Mouse (Mus musculus): ENCODE results near the gene Rps16. TPM values are rescaled to one million over a fixed set of nuclear protein-coding genes. Genes with fewer than 3 reads are reported as not detected.

Gene Rps16
- 978 and 1,228 TPM in 2 replicates for polyA plus RNA-seq (2012; rRNA removed)

DNA sequence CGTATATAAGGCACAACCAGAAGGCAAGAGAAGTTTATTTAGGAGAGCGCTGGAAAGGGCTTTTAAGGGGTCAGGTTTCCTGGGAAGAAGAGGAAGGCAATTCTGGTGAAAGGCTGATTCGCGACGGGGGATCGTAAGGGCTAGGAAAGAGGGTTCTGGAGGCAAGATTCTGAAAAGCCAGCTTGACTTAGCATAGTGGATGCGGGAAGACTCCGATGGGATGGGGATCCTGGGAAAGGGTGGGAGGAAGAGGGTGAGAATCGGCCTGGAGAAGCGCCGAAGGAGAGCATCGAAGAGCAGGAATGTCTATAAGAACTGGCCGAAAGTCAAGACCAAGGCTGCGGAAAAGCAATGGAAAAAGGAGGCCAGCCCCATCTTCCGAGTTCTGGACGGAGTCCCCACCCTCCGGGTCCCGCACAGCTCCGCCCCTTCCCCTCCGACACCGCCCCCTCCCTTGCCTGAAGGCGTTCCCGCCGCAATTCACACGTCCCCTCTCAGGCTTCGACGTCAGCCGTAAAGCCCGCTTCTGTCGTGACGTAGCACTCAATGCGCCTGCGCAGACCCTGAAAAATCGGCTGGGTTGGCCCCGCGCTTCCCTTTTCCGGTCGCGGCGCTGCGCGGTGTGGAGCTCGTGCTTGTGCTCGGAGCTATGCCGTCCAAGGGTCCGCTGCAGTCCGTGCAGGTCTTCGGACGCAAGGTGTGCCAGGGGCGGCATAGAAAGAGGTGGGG lies at the start of gene Rps16:
Gene Rps16, plus strand, starts transcription at position 498 of the 729 bp plus-strand sequence.

GRCm38 (mm10) chr7:28301616-28302433 lies 48.6 kb upstream of the Rps16 start, which contains the start of gene Dll3:
Dll3 (minus strand) TSS chr7:28302238.

GRCm38 (mm10) chr7:28311926-28312543 lies 38.4 kb upstream of the Rps16 start, which contains the start of gene Timm50:
Timm50 (minus strand) TSS chr7:28312072.

GRCm38 (mm10) chr7:28338108-28338998 lies 12.1 kb upstream of the Rps16 start, which contains the start of gene Supt5:
Supt5 (minus strand) TSS chr7:28338746.

GRCm38 (mm10) chr7:28372251-28373108 lies 22.0 kb downstream of the Rps16 start, which contains the start of gene Plekhg2:
Plekhg2 (minus strand) TSS chr7:28372599.

DNA sequence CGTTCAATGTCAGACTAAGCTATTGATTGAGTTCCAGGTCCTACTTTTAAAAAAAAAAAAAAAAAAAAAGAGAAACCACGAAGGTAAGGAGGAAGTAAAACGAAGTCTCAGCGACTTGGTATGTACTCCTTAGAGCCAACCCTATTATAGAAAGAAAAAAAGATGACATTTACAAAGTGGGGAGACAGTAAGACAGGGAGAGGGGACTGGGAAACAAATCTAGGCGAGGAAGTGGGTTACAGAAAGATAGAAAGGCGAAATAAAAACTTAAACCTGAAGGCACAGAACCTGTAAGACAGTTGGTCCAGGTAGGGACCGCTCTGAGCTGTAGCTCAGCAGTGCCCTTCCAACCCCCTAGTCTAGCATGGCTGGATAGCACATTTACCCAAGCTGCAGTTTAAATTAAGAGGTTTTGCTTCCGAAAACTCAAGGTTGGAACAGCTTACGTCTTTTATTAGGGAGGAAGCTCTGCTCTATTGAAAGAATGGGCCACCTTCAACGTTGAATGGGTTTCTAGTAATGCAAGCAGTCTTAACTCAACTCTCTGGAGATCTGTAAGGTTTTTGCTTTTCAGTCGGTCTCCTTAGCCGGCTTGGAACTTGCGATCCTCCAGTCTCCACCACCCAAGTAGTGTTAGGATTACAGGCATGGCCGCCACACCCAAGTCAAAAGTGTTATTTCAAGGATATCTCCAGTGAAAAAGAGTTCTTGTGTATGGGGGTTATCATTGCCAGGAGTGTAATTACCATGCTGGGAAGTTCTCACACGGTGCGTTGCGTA lies 30.0 kb downstream of the Rps16 start, which contains the start of gene Zfp36:
Gene Zfp36, minus strand, starts transcription at position 17 of the 780 bp plus-strand sequence.

GRCm38 (mm10) chr7:28392429-28393271 lies 42.2 kb downstream of the Rps16 start, which contains the start of the genes Med29 and Paf1:
Med29 (minus strand) TSS chr7:28392708.
Paf1 (plus strand) TSS chr7:28392951.

Other genes starting within 250 kb of the Rps16 start
- not detected in 2 replicates for gene 9530053A07Rik, start 221.2 kb upstream of the Rps16 start, polyA plus RNA-seq (2012; rRNA removed)
- 116 and 129 TPM in 2 replicates for gene Fbl, start 180.9 kb upstream of the Rps16 start, polyA plus RNA-seq (2012; rRNA removed)
- 2.8 and 3.1 TPM in 2 replicates for gene Dyrk1b, start 171.2 kb upstream of the Rps16 start, polyA plus RNA-seq (2012; rRNA removed)
- gene Eid2, start 82.8 kb upstream of the Rps16 start, polyA plus RNA-seq (2012; rRNA removed) = 2.4 and 2.5 TPM in 2 replicates
- gene Eid2b, start 72.9 kb upstream of the Rps16 start, polyA plus RNA-seq (2012; rRNA removed) = 2.0 TPM in 2 replicates
- 0.02 TPM in 1 of 2 replicates, not detected in the other for gene Selenov, start 59.5 kb upstream of the Rps16 start, polyA plus RNA-seq (2012; rRNA removed)
- gene Dll3, start 48.4 kb upstream of the Rps16 start, polyA plus RNA-seq (2012; rRNA removed) = 0.04 TPM in 1 of 2 replicates, not detected in the other
- 35.4 TPM in 2 replicates for gene Timm50, start 38.6 kb upstream of the Rps16 start, polyA plus RNA-seq (2012; rRNA removed)
- gene Supt5, start 11.9 kb upstream of the Rps16 start, polyA plus RNA-seq (2012; rRNA removed) = 27.7 and 31.0 TPM in 2 replicates
- 2.9 and 3.2 TPM in 2 replicates for gene Plekhg2, start 21.9 kb downstream of the Rps16 start, polyA plus RNA-seq (2012; rRNA removed)
- 15.1 and 24.5 TPM in 2 replicates for gene Zfp36, start 29.6 kb downstream of the Rps16 start, polyA plus RNA-seq (2012; rRNA removed)
- 20.6 and 21.0 TPM in 2 replicates for gene Med29, start 42.1 kb downstream of the Rps16 start, polyA plus RNA-seq (2012; rRNA removed)
- 29.5 and 30.8 TPM in 2 replicates for gene Paf1, start 42.3 kb downstream of the Rps16 start, polyA plus RNA-seq (2012; rRNA removed)
- gene Gmfg, start 86.8 kb downstream of the Rps16 start, polyA plus RNA-seq (2012; rRNA removed) = 54.9 and 55.1 TPM in 2 replicates
- gene Lrfn1, start 101.3 kb downstream of the Rps16 start, polyA plus RNA-seq (2012; rRNA removed) = 0.32 and 0.42 TPM in 2 replicates
- gene Ifnl2, start 159.8 kb downstream of the Rps16 start, polyA plus RNA-seq (2012; rRNA removed) = not detected in 2 replicates
- not detected in 2 replicates for gene Ifnl3, start 172.2 kb downstream of the Rps16 start, polyA plus RNA-seq (2012; rRNA removed)
- gene Sycn, start 190.2 kb downstream of the Rps16 start, polyA plus RNA-seq (2012; rRNA removed) = 0.46 and 2.9 TPM in 2 replicates
- gene Nccrp1, start 196.6 kb downstream of the Rps16 start, polyA plus RNA-seq (2012; rRNA removed) = 0.04 and 0.07 TPM in 2 replicates
- 8.5 and 12.5 TPM in 2 replicates for gene Samd4b, start 247.5 kb downstream of the Rps16 start, polyA plus RNA-seq (2012; rRNA removed)
- gene Pak4, start 247.5 kb downstream of the Rps16 start, polyA plus RNA-seq (2012; rRNA removed) = 7.5 and 9.7 TPM in 2 replicates

All from liver, embryonic 18 days (tissue).